Mouse (Mus musculus): Measurements from ENCODE around the gene Klk1b21.
"Not testable (repeated sequence)": the region's sequence is repeated elsewhere in the genome, so short reads cannot be mapped to it uniquely, and the experiment has no call there.

The Klk1b21 gene

GRCm38 (mm10) chr7:44102028-44102427 lies at the start of gene Klk1b21:
TSS of gene Klk1b21 (plus strand) at chr7:44102328.
- ATAC-seq (ENCODE audit: insufficient number of reproducible peaks, low FRiP score, low TSS enrichment): not testable (repeated sequence)

DNA sequence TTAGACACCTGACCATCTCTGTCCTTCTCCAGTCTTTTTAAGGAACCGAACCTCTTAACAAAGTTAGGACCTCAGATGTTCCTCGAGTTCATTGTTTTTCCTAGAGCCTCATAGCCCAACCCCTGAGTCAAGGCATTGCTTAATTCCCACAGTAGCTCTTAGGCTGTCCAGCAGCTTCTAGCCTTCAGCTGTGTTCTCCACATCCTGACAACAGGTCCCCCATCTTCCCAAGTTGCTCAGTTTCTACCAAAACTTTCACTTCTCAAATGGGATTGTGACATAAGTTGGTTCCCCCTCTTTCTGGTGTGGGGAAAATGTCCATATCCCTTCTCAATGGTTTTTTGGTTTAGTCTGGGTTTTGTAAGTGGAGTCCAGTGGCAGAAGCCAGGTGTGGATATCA lies 30.0 kb upstream of the Klk1b21 start:
- ATAC-seq (ENCODE audit: insufficient number of reproducible peaks, low FRiP score, low TSS enrichment): no peak

- no peak for ATAC-seq (ENCODE audit: insufficient number of reproducible peaks, low FRiP score, low TSS enrichment)
Measured at GRCm38 (mm10) chr7:44077703-44078102, 24.4 kb upstream of the Klk1b21 start.

DNA sequence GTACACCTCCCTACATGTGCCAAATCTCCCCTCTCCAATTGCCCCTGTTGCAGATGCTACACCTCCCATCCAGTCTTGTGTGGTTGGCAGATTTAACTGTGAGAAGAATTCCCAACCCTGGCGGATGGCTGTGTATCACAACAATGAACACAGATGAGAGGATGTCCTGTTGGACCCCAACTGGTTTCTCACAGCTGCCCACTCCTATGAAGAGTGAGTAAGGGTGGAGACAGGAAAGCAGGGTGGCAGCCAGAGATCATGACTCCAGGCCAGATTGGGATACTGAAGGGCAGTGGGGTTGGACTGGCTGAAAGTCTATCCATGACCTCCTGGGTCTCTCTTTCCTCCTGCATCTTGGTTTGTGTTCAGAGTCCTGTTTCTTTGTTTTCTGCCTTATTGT lies 6.0 kb upstream of the Klk1b21 start:
- no peak for ATAC-seq (ENCODE audit: insufficient number of reproducible peaks, low FRiP score, low TSS enrichment)

DNA sequence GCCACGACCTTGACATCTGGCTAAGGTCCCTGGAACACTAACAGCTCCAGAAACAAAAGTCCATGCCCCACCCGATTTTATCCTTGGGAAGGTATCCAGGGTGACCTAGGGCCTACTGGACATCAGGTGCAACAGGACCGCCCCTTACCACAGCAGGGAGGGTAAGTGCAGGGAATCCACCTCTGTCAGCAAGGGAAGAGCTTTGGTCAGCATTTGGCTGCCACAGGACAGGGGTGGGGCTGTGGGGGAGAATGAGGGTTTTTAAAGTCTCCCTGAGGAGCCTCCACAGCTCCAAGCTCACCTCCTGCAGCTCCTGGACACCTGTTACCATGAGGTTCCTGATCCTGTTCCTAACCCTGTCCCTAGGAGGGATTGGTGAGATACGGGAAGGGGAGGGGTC lies 10.2 kb downstream of the Klk1b21 start, which contains the start of gene Klk1b22:
Gene Klk1b22, plus strand, starts transcription at position 301 of the 400 bp plus-strand sequence.
- ATAC-seq (ENCODE audit: insufficient number of reproducible peaks, low FRiP score, low TSS enrichment): no peak

GRCm38 (mm10) chr7:44123445-44123844 lies 21.3 kb downstream of the Klk1b21 start:
- ATAC-seq (ENCODE audit: insufficient number of reproducible peaks, low FRiP score, low TSS enrichment): no peak

DNA sequence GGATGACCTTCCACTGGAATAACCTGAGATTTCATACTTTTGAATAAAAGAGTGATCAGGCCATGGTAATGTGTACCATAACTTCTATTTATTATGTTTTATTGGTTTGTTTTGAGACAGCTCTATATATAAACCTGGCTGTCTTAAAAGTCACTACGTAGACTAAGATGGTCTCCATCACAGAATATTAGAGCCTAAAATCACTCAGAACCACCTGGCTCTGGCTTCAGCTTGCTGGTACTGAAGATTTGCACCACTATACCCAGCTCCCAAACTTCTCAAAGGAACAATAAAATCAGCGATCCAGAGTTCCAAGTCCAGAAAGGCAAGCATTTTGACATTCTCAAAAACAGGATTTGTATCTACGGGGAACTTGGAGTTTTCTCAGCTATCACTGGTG lies 34.3 kb downstream of the Klk1b21 start, which contains the start of gene Klk1b16:
Gene Klk1b16, plus strand, starts transcription at position 301 of the 400 bp plus-strand sequence.
- no peak for ATAC-seq (ENCODE audit: insufficient number of reproducible peaks, low FRiP score, low TSS enrichment)

Data from cerebellum, adult (tissue).